Mouse (Mus musculus): Measurements from ENCODE around the gene Otop1.

DNA sequence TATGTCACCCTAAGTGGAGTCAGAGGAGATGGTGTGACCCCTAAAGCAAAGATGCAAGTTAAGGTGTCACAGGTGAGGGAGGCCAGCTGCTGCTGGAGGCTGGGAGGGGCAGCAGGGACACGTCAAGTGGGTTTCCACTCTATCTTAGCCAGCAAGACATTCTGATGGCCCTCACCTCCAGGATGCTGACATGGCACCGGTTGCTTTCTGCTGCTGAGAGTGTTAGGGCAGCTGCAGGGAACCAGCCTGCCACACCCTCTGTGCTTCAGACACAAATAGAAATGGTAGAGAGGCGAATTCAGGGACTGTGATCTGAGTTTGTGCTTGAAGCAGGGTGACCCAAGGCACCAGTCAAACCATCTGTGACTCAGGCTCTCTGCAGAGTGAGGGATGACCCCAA lies 34.0 kb downstream of the Otop1 start:
- no peak for TF ChIP-seq GATA1 (IDR thresholded peaks at IDR 0.05; ENCODE audit: borderline replicate concordance, low read length)
- TF ChIP-seq FLI1 (IDR thresholded peaks at IDR 0.05; ENCODE audit: low read length): no peak
